Mouse (Mus musculus): ENCODE measurements around the gene Gm10277.

Gene Gm10277

GRCm38 (mm10) chr11:77800869-77801701 lies 13.5 kb upstream of the Gm10277 start:
- peak; percentile 46 for DNase-seq (ENCODE audit: extremely low spot score, low spot score)

- DNase-seq (ENCODE audit: extremely low spot score, low spot score): no peak
These were observed 12.9 kb upstream of the Gm10277 start for GRCm38 (mm10) chr11:77800491-77800868.

DNA sequence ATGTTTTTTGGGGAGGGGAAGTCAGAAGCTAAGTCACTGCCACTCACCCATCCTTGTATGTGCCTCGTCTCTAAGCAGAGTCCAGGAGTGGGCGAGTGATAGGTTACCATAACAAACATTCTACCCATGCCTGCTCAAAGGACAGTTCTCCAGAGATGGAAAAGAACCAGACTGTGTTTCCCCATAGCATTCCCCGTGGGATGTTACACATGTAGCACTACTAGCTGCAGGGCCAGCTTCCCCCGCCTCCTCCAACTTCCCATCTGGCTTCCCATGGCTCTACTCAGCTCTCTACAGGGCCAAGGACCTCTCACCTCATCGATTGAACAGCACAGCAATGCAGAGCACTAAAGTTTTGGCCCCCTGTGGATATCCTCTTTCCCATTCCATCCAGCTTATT lies 7.7 kb upstream of the Gm10277 start:
- no peak for DNase-seq (ENCODE audit: extremely low spot score, low spot score)

GRCm38 (mm10) chr11:77793238-77793930 lies 5.8 kb upstream of the Gm10277 start:
- DNase-seq (ENCODE audit: extremely low spot score, low spot score): peak; percentile 97

DNA sequence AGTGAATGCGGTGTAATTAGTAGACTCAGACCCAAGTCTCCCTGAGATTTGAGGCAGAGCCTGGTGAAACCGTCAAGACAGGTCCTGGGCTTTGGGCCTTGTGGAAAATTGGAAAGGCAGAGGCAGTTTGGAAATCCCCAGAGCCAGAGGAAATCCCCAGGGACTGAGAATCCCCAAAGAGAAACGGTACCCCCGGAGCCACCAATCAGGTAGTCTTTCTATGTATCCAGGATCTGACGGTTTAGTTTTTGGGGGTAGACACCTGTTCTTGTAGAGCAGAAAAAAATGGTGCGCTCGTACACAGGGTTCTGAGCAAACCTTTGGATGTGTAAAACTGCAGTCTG lies 5.0 kb upstream of the Gm10277 start:
- no peak for DNase-seq (ENCODE audit: extremely low spot score, low spot score)

DNA sequence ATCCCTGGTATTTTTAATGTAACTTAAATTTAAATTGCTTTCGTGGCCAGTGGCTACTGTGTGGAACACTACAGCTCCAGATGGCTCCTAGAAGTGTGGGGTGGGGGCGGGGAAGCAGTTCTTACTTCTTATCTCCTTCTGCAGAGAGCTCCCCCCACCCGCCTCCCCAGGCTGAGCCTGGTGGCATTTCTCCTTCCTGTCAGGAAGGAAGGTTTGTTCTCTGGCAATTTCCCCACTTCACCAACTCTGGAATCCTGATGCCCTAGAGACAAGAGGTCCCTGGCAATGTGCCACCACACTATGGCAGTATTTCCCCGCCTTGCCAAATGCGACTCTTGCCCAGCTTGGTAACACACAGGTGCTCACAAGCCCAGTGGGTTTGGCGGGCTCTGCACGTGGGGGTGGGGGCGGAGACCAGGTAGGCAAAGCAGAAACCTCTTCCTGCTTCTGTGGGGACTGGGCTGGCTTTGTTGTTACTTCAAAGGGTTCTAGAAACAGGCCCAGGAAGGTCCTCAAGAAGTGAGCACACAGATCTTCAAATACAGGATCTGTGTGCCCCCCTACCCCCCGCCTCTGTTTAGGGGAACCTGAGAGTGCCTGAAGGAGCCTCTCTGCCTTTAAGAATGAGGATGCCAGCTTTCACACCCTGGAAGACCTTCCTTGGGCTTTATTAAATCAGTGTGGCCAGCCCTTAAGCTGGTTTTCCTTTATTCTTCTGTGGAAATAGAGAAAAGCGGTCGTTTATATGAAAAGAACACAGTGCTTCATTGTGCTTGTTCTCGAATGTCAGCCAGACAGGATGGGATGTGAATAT lies 4.4 kb upstream of the Gm10277 start:
- DNase-seq (ENCODE audit: extremely low spot score, low spot score): no peak

- no peak for DNase-seq (ENCODE audit: extremely low spot score, low spot score)
These were observed 3.7 kb upstream of the Gm10277 start for GRCm38 (mm10) chr11:77791241-77791727.

- DNase-seq (ENCODE audit: extremely low spot score, low spot score): no peak
These were observed 2.7 kb upstream of the Gm10277 start for GRCm38 (mm10) chr11:77790286-77790685.

DNA sequence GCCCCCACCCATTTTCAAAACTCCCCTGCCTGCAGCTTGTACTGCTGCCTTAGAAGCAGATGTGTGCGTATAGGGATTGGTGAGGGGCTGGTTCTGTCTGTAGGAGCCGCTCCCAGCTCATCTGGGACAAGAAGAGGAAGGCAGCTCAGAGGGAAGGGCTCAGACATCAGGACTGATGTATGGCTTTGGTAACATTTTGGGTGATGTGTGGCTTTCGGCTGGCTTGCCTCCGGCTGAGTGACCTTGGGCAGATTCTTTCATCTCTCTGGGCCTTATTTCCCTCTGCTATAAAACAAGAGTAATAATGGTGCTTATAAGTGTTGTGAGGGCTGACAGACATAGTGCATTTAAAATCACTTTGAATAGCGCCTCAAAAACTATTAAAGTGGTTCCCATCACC lies 2.0 kb upstream of the Gm10277 start:
- DNase-seq (ENCODE audit: extremely low spot score, low spot score): no peak

DNA sequence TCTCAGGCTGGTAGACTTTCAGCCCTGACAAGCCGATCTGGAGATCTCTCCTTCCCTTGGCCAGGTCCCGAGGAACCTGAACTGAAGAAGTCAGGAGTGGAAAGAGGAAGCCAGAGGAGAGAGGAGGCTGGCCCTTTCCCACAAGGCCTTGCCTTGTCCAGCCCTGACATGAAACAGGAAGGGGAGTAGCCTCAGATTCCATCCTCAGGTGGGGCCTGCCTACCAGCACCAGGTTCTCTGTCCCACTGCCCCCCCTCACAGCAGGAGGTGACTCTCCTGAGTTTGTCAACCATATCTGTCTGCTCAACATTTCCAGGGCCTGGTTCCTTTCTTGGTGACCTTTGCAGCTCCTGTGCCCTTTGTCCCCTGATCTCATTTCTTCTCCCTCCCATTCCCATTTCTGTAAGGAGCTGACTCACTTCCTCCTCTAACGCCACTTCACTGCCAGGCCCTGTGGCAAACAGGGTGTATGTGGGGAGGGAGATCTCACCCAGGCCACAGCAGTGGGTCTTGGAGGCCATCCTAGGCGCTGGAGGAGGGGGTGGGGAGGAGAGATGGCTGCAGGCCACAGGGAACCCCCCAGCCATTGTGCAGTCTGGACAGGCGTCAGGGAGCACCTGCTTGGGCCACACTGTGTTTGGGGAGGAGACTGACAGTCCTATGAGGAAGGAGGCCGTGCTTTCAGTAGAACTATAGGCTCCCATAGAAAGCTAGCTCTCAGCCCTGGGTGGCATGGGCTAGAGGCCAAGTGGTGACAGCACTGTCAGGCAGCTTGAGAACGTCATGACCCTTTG lies 1.6 kb downstream of the Gm10277 start:
- DNase-seq (ENCODE audit: extremely low spot score, low spot score): no peak

DNA sequence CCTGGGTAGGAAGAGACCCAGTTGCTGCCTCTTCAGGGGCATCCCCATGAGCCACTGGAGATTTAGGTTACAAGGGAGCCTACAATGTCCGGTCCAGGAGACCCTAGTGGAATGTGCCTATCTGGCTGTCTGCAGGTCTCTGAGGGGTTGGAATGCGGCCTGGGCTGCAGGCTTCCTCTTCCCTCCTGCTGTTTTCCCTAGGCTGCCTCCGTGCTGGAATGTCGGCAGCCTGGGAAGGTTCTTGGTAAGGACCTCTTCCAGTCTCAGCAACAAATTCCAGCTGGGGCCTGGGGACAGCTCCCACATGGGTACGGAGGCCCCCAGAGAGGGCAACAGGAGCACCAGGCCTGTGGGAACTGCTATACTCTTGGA lies 2.2 kb downstream of the Gm10277 start:
- no peak for DNase-seq (ENCODE audit: extremely low spot score, low spot score)

- DNase-seq (ENCODE audit: extremely low spot score, low spot score): no peak
These were observed 2.7 kb downstream of the Gm10277 start for GRCm38 (mm10) chr11:77784894-77785293.

- DNase-seq (ENCODE audit: extremely low spot score, low spot score): no peak
These were observed 3.5 kb downstream of the Gm10277 start for GRCm38 (mm10) chr11:77783747-77784646.

DNA sequence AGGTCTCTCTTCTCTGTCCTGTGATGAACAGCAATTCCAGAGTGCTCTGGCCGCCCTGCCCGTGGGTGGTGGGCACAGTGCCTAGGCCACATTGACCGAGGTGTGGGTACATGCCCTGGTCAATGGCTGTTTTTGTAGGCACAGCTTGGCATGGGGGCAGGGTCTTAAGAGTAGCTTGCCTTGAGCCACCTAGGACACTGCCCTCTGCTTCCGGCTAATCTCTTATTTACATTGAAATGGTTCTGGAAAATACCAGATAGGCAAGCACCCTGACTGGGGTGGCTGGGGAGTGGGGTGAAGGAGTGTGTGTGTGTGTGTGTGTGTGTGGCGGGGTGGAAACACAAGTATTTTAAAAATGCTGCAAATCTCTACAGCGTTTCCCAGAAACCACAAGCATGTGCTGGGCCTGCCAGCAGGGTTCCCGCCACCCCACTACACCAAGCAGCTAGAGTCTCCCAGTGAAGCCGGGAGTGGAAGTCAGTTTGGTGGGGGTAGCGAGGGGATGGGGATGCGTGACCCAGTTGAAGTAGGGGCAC lies 4.3 kb downstream of the Gm10277 start:
- DNase-seq (ENCODE audit: extremely low spot score, low spot score): no peak

- no peak for DNase-seq (ENCODE audit: extremely low spot score, low spot score)
These were observed 5.3 kb downstream of the Gm10277 start for GRCm38 (mm10) chr11:77782104-77782815.

- DNase-seq (ENCODE audit: extremely low spot score, low spot score): no peak
These were observed 6.5 kb downstream of the Gm10277 start for GRCm38 (mm10) chr11:77781088-77781487.

DNA sequence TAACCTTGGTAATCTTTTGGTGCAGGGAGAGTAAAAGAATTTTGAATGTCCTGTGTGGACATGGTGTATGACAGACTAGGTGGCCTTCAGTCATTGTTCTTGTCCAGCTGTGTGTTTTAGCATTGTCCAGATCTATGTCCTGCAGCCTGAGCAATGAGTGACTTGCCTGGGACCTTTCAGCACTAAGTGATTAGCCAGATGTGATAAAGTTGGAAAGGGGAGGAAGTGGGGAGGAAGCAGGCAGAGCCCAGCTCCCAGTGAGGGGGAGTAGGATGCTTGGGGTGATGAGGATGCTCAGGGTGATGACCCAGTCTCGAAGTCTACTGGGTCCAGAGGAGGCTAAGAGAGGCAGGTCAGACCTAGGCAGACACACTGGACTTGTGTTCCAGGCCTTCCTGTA lies 8.3 kb downstream of the Gm10277 start:
- DNase-seq (ENCODE audit: extremely low spot score, low spot score): no peak

DNA sequence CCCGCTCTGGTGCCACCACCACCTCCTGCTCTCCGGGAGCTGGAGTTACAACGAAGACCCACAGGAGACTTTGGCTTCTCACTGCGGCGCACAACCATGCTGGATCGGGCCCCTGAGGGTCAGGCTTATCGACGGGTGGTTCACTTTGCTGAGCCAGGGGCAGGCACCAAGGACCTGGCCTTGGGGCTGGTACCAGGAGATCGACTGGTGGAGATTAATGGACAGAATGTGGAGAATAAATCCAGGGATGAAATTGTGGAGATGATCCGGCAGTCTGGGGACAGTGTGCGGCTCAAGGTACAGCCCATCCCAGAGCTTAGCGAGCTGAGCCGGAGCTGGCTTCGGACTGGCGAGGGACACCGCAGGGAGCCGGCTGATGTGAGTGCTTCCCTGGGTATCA lies 9.6 kb downstream of the Gm10277 start:
- DNase-seq (ENCODE audit: extremely low spot score, low spot score): no peak

GRCm38 (mm10) chr11:77777436-77777835 lies 10.1 kb downstream of the Gm10277 start:
- DNase-seq (ENCODE audit: extremely low spot score, low spot score): no peak
